ENCODE assay signal across 27 mouse cellular contexts in genomic region chr1:138006811-138007210, GRCm38 (mm10).
DNase-seq lines count a peak whose midpoint lies in the region; ATAC-seq and TF ChIP-seq lines count a peak whose summit lies in the region.
"Had no signal": no experiment of that assay in that cellular context is flagged by ENCODE, and none has a peak within 500 bp of the region (broad histone marks: within the 10 kb centered on the region; RNA-seq: fewer than 3 reads in every experiment).

No protein-coding gene starts in this region.

- no peak for ATAC-seq in heart, embryonic 12.5 days (ENCODE audit: insufficient number of reproducible peaks, low FRiP score)
- ATAC-seq: activated CD4-positive, CD25-positive, alpha-beta regulatory T cell, adult 4 months; CD4-positive, CD25-positive, alpha-beta regulatory T cell, adult 4 months; forebrain, embryonic 13.5 days; forebrain, embryonic 15.5 days; forebrain, postnatal 0 days; Patski had no signal

- no peaks in the 10 kb centered on the region for H3K27me3 ChIP-seq in heart, embryonic 12.5 days (replicated peaks)
- H3K27me3 ChIP-seq: CH12.LX; embryonic facial prominence, embryonic 13.5 days; embryonic facial prominence, embryonic 15.5 days; forebrain, embryonic 13.5 days; forebrain, embryonic 15.5 days; Patski had no signal

- H3K27ac ChIP-seq in left cerebral cortex, adult 2 months = peak overlapping the region; percentile 40; the same call in 1 of the 2 replicates
- no peak overlapping the region for H3K27ac ChIP-seq in heart, embryonic 12.5 days (ENCODE audit: poor library complexity, severe bottlenecking)
- H3K27ac ChIP-seq: embryonic facial prominence, embryonic 13.5 days; embryonic facial prominence, embryonic 15.5 days; forebrain, embryonic 13.5 days; forebrain, embryonic 15.5 days had no signal

- H3K4me1 ChIP-seq in heart, embryonic 12.5 days (replicated peaks) = no peaks in the 10 kb centered on the region; the same call in 1 of the 2 replicates
- H3K4me1 ChIP-seq: forebrain, embryonic 13.5 days; forebrain, embryonic 15.5 days had no signal

- no peaks in the 10 kb centered on the region for H3K36me3 ChIP-seq in heart, embryonic 12.5 days
- H3K36me3 ChIP-seq: embryonic facial prominence, embryonic 13.5 days; embryonic facial prominence, embryonic 15.5 days; forebrain, embryonic 15.5 days; G1E had no signal

- no peaks in the 10 kb centered on the region for H3K9me3 ChIP-seq in heart, embryonic 12.5 days (replicated peaks)
- H3K9me3 ChIP-seq: embryonic facial prominence, embryonic 13.5 days; embryonic facial prominence, embryonic 15.5 days; forebrain, embryonic 13.5 days; forebrain, embryonic 15.5 days had no signal

- H3K9ac ChIP-seq in heart, embryonic 12.5 days = no peak overlapping the region
- H3K9ac ChIP-seq: embryonic facial prominence, embryonic 13.5 days; embryonic facial prominence, embryonic 15.5 days; forebrain, embryonic 13.5 days; forebrain, embryonic 15.5 days; forebrain, postnatal 0 days had no signal

- intact Hi-C loops in left cerebral cortex, adult 2 months (cut with DNase I) = no loop called here

- no peak for DNase-seq in left cerebral cortex, adult 2 months (ENCODE audit: extremely low spot score in 1 of 2, low spot score in 2 of 2)
- DNase-seq in left cerebral cortex, adult 11 months (ENCODE audit: low spot score) = no peak
- peak; percentile 47 for DNase-seq in brain, adult 2 months (ENCODE audit: low read depth, low spot score)
- DNase-seq in telencephalon, adult 2 months (ENCODE audit: low read depth, low spot score) = peak; percentile 21
- no peak for DNase-seq in heart, adult 9 months (ENCODE audit: low spot score in 2 of 2)
- DNase-seq: adrenal gland, adult 8-10 months; adrenal gland, postnatal 14 days; adrenal gland, postnatal 36 days; B cell, adult 2 months; cerebellum, adult 11 months; cerebellum, adult 18-20 months; cerebellum, adult 8-10 months; cerebellum, adult 9-11 months; cerebellum, postnatal 14 days; cerebellum, postnatal 36 days; embryo, embryonic 11 days; forebrain, postnatal 0 days had no signal

- no peak overlapping the region for H3K4me3 ChIP-seq in left cerebral cortex, adult 2 months
- no peak overlapping the region for H3K4me3 ChIP-seq in heart, embryonic 12.5 days
- H3K4me3 ChIP-seq: embryonic facial prominence, embryonic 13.5 days; embryonic facial prominence, embryonic 15.5 days; forebrain, embryonic 13.5 days; forebrain, embryonic 15.5 days had no signal

- 42% methylated on average over 1 of the region's 1 CpGs for WGBS in heart, embryonic 12.5 days

- no peak for TF ChIP-seq CTCF in left cerebral cortex, adult 2 months (IDR thresholded peaks at IDR 0.05)

- H3K4me2 ChIP-seq in heart, embryonic 12.5 days = no peak overlapping the region
- H3K4me2 ChIP-seq: embryonic facial prominence, embryonic 13.5 days; embryonic facial prominence, embryonic 15.5 days; forebrain, embryonic 13.5 days; forebrain, embryonic 15.5 days had no signal

Comparison
In these comparisons a context has a peak if more than half of its experiments do, and no peak if none do; other contexts are left out.
1. DNase-seq: peak in brain, adult 2 months (single experiment) and telencephalon, adult 2 months (single experiment); none in left cerebral cortex, adult 2 months (0 of 2), left cerebral cortex, adult 11 months (single experiment) and heart, adult 9 months (0 of 2).